Mouse (Mus musculus): ENCODE measurements around the gene Clrn3. TPM values are rescaled to one million over a fixed set of nuclear protein-coding genes. Genes with fewer than 3 reads are reported as not detected.

Clrn3 gene
- polyA plus RNA-seq, 1 experiment: not detected

DNA sequence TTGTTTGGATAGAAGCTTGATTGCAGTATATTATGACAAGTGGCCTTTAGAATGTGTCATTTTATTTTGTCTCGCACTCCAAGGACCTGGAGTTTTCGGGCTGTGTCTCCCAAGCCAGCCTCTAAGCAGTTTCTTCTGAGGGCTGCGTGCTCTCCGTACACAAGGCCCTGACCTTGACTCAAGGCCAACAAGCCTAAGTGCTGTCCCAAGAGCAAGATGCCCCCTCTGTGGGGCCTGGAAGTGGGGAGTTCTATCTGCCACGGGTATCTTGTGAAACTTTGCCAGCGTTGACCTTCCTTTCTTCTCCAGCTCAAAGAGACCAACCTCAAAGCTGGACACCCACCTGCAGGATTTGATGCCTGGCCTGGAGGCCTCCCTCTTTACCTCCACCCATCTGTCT is 15.9 kb upstream of the Clrn3 start:
- WGBS: 93% methylated on average over 6 of the region's 6 CpGs
- TF ChIP-seq POLR2A (IDR thresholded peaks at IDR 0.05; ENCODE audit: borderline replicate concordance, insufficient read depth, low read length): no peak
- no peak for TF ChIP-seq CTCF (IDR thresholded peaks at IDR 0.05; ENCODE audit: borderline replicate concordance, insufficient read depth, low read depth, low read length)
- peaks cover 33% of the 10 kb centered on the region for H3K4me1 ChIP-seq (ENCODE audit: control insufficient read depth, insufficient read depth, low read length)
- no peak overlapping the region for H3K4me3 ChIP-seq (replicated peaks; ENCODE audit: insufficient read depth, low read depth, low read length)
- no peak for DNase-seq
- H3K27me3 ChIP-seq (ENCODE audit: control insufficient read depth, insufficient read depth, low read length): no peaks in the 10 kb centered on the region
- no peak overlapping the region for H3K27ac ChIP-seq (ENCODE audit: insufficient read depth, low read length)

DNA sequence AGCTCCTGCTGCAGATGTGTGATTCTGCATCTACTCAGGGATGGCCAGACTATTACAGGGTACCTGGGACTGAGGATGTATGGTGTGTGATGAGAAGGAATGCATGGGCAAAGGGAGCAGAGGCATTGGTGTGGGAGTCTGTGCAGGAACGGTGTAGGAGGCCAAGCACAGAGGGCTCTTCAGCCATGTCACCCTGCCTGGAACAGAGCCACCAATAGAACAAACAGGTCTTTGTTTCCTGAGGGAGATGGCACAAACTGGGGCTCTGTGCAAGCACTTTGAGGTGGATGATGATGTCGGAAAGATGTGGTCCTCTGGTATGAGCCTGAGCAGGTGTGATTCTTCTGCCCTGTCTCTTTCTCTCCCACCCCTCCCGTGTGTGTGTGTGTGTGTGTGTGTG is 14.6 kb upstream of the Clrn3 start:
- Histone ChIP-seq H3K4me3 (replicated peaks; ENCODE audit: insufficient read depth, low read depth, low read length) (no peak overlapping the region), H3K27me3 (ENCODE audit: control insufficient read depth, insufficient read depth, low read length) (no peaks in the 10 kb centered on the region), H3K27ac (ENCODE audit: insufficient read depth, low read length) (no peak overlapping the region), H3K4me1 (ENCODE audit: control insufficient read depth, insufficient read depth, low read length) (peaks cover 27% of the 10 kb centered on the region)
- WGBS: 81% methylated on average over 3 of the region's 3 CpGs
- DNase-seq: no peak
- TF ChIP-seq CTCF (IDR thresholded peaks at IDR 0.05; ENCODE audit: borderline replicate concordance, insufficient read depth, low read depth, low read length) (no peak), POLR2A (IDR thresholded peaks at IDR 0.05; ENCODE audit: borderline replicate concordance, insufficient read depth, low read length) (no peak)

DNA sequence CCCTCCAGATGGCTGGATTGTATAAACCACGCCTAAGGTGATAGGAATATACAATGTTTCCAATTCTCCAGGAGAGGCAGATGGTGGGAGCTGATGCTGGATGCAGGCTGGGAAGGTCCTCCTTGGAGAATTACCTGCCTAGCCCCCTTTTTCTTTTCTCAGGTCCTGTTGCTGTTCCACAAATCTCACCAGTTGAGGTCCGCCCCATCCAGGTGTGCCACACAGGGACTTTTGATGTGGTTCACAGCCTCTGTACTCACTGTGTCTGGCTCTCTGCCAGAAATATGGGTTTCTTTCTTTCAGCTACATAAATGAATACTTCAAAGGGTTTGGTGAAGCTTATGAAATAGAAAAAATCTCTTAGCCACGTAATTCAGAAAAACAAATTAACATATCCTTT is 13.8 kb upstream of the Clrn3 start:
- Histone ChIP-seq H3K4me3 (replicated peaks; ENCODE audit: insufficient read depth, low read depth, low read length) (no peak overlapping the region), H3K4me1 (ENCODE audit: control insufficient read depth, insufficient read depth, low read length) (peaks cover 22% of the 10 kb centered on the region), H3K27me3 (ENCODE audit: control insufficient read depth, insufficient read depth, low read length) (no peaks in the 10 kb centered on the region), H3K27ac (ENCODE audit: insufficient read depth, low read length) (no peak overlapping the region)
- no peak for DNase-seq
- TF ChIP-seq POLR2A (IDR thresholded peaks at IDR 0.05; ENCODE audit: borderline replicate concordance, insufficient read depth, low read length): no peak
- TF ChIP-seq CTCF (IDR thresholded peaks at IDR 0.05; ENCODE audit: borderline replicate concordance, insufficient read depth, low read depth, low read length): no peak
- WGBS: 75% methylated on average over 3 of the region's 3 CpGs

DNA sequence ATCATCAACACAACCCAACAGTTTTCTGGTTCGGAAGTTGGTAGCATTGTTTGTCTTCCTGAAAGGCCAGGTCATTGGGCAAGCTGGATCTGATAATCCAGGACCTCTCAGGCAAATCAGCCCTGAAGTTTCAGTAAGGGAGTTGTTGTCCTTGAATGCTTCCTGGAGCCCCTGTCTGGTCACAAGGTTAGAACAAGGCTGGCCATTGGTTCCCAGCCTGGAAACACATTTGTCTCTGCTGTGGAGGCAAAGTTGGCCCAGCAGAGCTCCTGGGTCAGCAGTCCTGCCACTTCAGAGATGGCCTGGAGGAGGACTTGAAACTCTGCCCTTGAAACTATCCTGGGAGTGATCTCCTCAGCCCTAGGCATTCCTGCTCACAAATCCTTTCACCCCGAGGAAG is 11.0 kb upstream of the Clrn3 start:
- Histone ChIP-seq H3K4me1 (ENCODE audit: control insufficient read depth, insufficient read depth, low read length) (peaks cover 19% of the 10 kb centered on the region), H3K4me3 (replicated peaks; ENCODE audit: insufficient read depth, low read depth, low read length) (peak overlapping the region; percentile 11), H3K27me3 (ENCODE audit: control insufficient read depth, insufficient read depth, low read length) (no peaks in the 10 kb centered on the region), H3K27ac (ENCODE audit: insufficient read depth, low read length) (no peak overlapping the region)
- 75% methylated on average over 2 of the region's 2 CpGs for WGBS
- TF ChIP-seq CTCF (IDR thresholded peaks at IDR 0.05; ENCODE audit: borderline replicate concordance, insufficient read depth, low read depth, low read length) (no peak), POLR2A (IDR thresholded peaks at IDR 0.05; ENCODE audit: borderline replicate concordance, insufficient read depth, low read length) (no peak)
- no peak for DNase-seq

DNA sequence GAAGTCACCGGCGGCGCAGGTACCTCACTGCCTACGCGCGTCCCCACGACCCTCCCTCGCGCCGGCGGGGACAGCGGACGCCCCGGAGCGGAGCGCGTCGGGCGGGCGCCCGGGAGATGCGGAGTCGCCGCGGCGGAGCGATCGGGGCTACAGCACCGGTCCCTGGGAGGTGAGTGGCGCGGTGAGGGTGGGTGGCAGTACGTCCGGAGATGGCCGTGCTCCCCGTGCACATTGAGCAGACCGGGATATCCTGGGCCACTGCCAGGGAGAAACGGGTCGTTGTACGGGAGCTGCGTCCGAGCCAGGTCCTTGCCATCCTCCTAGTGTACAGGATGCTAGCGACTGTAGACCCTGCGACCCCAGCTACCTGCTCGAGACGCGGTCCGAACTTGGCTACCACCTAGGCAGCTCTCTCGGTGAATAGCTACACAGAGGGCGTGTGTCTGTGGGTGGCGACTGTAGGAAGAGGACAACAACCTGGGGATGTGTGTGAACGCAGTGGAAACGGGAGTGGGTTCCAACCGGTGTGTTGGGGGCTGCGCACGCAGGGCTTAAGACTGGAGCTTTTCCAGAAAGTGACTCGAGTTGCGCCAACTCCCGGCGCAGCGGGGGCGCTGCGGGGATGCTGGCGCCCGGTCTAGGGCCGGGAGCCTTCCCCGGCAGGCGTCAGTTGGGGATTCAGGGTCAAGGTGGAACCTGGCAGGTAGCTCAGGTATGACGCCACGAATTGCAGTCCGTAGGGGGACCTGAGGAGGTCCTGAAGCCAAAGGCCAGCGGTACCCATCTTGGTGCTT is 9.7 kb upstream of the Clrn3 start:
- TF ChIP-seq POLR2A (IDR thresholded peaks at IDR 0.05; ENCODE audit: borderline replicate concordance, insufficient read depth, low read length): no peak
- TF ChIP-seq CTCF (IDR thresholded peaks at IDR 0.05; ENCODE audit: borderline replicate concordance, insufficient read depth, low read depth, low read length): no peak
- peaks cover 19% of the 10 kb centered on the region for H3K4me1 ChIP-seq (ENCODE audit: control insufficient read depth, insufficient read depth, low read length)
- H3K27me3 ChIP-seq (ENCODE audit: control insufficient read depth, insufficient read depth, low read length): no peaks in the 10 kb centered on the region
- DNase-seq: peak; percentile 76 to 81
- peak overlapping the region; percentile 49 for H3K27ac ChIP-seq (ENCODE audit: insufficient read depth, low read length)
- under 1% methylated on average over 71 of the region's 71 CpGs for WGBS
- H3K4me3 ChIP-seq (replicated peaks; ENCODE audit: insufficient read depth, low read depth, low read length): peak overlapping the region; percentile 78

DNA sequence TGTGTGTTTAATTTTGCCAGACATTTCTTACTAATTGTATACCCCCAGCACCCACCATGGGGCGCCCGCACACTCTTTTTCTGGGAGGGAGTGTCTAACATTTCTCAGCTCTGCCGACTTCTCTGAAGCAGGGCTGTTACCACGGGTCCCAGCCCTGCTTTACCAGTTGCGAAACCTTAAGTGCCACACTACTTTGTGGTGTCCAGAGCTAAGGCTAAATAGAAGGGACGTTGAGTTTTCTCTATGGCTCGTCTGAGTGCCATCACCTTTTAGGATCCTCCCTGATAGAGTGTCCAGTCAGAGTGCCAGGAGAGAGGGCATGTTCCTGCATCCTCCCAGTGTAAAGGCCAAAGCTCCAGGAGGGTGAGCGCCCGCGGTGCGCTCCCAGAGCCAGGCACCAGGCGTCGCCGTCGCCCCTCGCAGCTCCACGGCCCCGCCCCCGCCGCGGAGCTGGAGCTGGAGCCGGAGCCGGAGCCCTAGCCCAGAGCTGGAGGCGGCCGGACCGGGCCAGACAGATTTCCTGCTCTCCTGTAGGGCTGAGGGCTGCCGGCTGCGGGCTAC is 9.0 kb upstream of the Clrn3 start, which contains the start of gene Ptpre:
Gene Ptpre, plus strand, starts transcription at position 141 of the 561 bp plus-strand sequence.
- Histone ChIP-seq H3K27ac (ENCODE audit: insufficient read depth, low read length) (peak within 1 kb of the TSS; percentile 49), H3K4me3 (replicated peaks; ENCODE audit: insufficient read depth, low read depth, low read length) (peak within 1 kb of the TSS; percentile 78), H3K4me1 (ENCODE audit: control insufficient read depth, insufficient read depth, low read length) (peaks cover 16% of the 10 kb centered on the region), H3K27me3 (ENCODE audit: control insufficient read depth, insufficient read depth, low read length) (no peaks in the 10 kb centered on the region)
- peak; percentile 89 to 92 for DNase-seq
- TF ChIP-seq POLR2A (IDR thresholded peaks at IDR 0.05; ENCODE audit: borderline replicate concordance, insufficient read depth, low read length) (no peak), CTCF (IDR thresholded peaks at IDR 0.05; ENCODE audit: borderline replicate concordance, insufficient read depth, low read depth, low read length) (peak; percentile 72)
- WGBS: 2% methylated on average over 28 of the region's 28 CpGs

DNA sequence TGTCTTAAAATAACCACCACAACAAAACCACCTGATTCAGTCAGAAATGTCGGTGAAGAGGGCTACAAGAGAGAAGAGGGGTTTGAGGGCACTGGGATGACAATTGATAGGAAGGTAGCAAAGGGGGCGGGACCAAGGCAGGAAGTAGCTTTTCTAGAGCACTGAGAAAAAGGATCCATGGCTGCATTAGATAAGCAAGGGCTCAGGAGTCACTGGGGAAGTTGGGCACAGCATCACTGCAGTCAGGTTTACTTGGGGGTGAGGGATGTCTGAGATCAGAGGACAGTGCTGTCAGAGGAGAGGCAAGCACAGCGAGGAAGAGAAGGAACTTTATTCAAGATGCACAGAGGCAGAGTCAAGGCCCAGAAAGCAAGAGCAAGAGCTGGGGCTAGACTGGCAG is 7.5 kb upstream of the Clrn3 start:
- 90% methylated on average over 3 of the region's 3 CpGs for WGBS
- TF ChIP-seq CTCF (IDR thresholded peaks at IDR 0.05; ENCODE audit: borderline replicate concordance, insufficient read depth, low read depth, low read length): no peak
- no peak for TF ChIP-seq POLR2A (IDR thresholded peaks at IDR 0.05; ENCODE audit: borderline replicate concordance, insufficient read depth, low read length)
- no peaks in the 10 kb centered on the region for H3K27me3 ChIP-seq (ENCODE audit: control insufficient read depth, insufficient read depth, low read length)
- no peak overlapping the region for H3K4me3 ChIP-seq (replicated peaks; ENCODE audit: insufficient read depth, low read depth, low read length)
- H3K27ac ChIP-seq (ENCODE audit: insufficient read depth, low read length): no peak overlapping the region
- H3K4me1 ChIP-seq (ENCODE audit: control insufficient read depth, insufficient read depth, low read length): peaks cover 16% of the 10 kb centered on the region
- DNase-seq: no peak

Measured in cerebellum, adult 2 months (tissue).